In the genomic region with DNA sequence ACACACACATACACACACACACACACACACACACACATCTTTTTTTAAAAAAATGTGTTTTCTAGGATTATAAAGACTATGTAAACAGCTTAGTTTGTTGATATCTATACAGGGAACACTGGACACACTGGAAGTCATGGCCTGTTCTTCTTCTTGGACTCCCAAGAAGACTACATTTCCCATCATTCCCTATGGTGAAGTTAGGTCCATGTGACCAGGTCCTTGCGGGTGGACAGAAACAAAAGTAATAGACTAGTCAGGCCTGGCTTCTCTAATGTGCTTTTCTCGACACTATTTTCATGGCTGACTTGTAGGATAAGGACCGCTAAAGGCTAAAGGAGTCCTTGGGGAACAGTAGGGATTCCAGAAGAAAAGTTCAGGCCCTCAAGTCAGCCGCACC, we compare ENCODE assay signal across 16 mouse cellular contexts.
"Had no signal": no experiment of that assay in that cellular context is flagged by ENCODE, and none has a peak within 500 bp of the region (broad histone marks: within the 10 kb centered on the region; RNA-seq: fewer than 3 reads in every experiment).

No protein-coding gene starts in this region.

- H3K27me3 ChIP-seq: liver, embryonic 13.5 days; neural tube, embryonic 12.5 days; neural tube, embryonic 15.5 days had no signal

- H3K27ac ChIP-seq: liver, embryonic 13.5 days; neural tube, embryonic 12.5 days; neural tube, embryonic 15.5 days had no signal

- DNase-seq: kidney, adult 18-20 months; kidney, adult 9 months; kidney, postnatal 14 days; liver, embryonic 13.5 days; lung, adult 2 months; lung, postnatal 14 days; lung, postnatal 4 days; midbrain, embryonic 14.5 days; right cerebral cortex, adult 18-20 months; right cerebral cortex, postnatal 14 days; spleen, adult 18-20 months; thymus, adult 18-20 months; thymus, postnatal 14 days; thymus, postnatal 4 days had no signal

- H3K9me3 ChIP-seq: liver, embryonic 13.5 days; neural tube, embryonic 12.5 days; neural tube, embryonic 15.5 days had no signal

- H3K36me3 ChIP-seq: liver, embryonic 13.5 days; neural tube, embryonic 12.5 days; neural tube, embryonic 15.5 days had no signal

- H3K4me3 ChIP-seq: liver, embryonic 13.5 days; neural tube, embryonic 12.5 days; neural tube, embryonic 15.5 days had no signal

- H3K4me1 ChIP-seq: liver, embryonic 13.5 days; neural tube, embryonic 12.5 days had no signal
